Mouse (Mus musculus): ENCODE results near the gene Dscaml1. TPM values are rescaled to one million over a fixed set of nuclear protein-coding genes. Genes with fewer than 3 reads are reported as not detected.

Gene Dscaml1
- polyA plus RNA-seq, 1 experiment = 1.3 TPM

DNA sequence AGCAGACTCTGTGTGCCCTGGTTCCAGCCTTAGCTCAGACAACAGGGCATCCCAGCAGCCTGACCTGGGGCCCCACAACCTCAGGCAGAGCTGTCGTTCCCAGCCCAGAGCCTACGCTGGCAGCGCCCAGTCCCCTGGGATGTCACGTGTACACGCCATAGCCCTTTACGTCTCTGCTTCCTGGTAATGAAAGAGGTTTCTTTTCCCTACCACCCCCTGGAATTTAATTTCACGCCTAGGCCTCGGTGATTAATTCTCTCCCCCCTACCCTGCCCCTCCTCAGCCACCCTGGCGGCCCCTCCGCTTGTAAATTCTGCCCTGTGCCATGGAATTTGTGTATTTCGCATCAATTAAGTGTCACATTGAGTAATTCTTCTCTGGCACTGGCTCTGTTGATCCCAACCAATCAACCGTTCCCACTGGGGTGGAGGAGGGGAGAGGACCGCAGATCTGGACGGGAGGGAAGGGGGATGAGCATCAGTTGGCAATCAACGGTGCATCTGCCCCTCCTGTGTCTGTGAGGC lies 238.5 kb downstream of the Dscaml1 start:
- Histone ChIP-seq H3K27ac (ENCODE audit: insufficient read depth, low read length) (no peak overlapping the region), H3K27me3 (ENCODE audit: control insufficient read depth, insufficient read depth, low read length) (no peaks in the 10 kb centered on the region), H3K36me3 (ENCODE audit: control insufficient read depth, insufficient read depth, low read length) (no peaks in the 10 kb centered on the region), H3K4me3 (ENCODE audit: extremely low read depth, insufficient read depth, insufficient read length) (no peak overlapping the region), H3K4me1 (ENCODE audit: control insufficient read depth, insufficient read depth, insufficient read length) (no peaks in the 10 kb centered on the region)
- WGBS = 63% methylated on average over 15 of the region's 15 CpGs
- DNase-seq (ENCODE audit: low read depth in 1 of 2, low spot score in 2 of 2) = no peak
- TF ChIP-seq POLR2A (IDR thresholded peaks at IDR 0.05; ENCODE audit: low read depth, low read length) (no peak), CTCF (IDR thresholded peaks at IDR 0.05; ENCODE audit: extremely low read depth, insufficient read depth, insufficient read length, insufficient replicate concordance) (no peak)

DNA sequence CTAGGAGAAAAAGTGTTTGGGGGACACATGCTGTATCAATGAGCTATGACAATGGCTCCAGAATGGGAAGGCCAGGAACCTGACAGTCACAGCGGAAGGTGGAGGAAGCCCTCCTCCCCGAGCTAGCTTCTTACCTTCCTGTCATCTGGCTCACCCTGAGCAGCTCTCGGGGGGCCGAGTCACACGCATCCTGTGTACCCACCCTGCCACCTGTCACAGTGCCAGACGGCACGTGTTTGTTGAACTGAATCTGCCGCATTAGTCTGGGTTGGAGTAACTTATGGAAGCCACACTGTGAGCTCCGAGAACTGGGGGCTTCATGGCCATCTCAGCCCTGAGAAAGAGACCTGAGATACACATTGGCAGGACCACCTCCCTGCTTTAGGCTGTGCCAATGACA lies 249.5 kb downstream of the Dscaml1 start:
- H3K27me3 ChIP-seq (ENCODE audit: control insufficient read depth, insufficient read depth, low read length) = no peaks in the 10 kb centered on the region
- 38% methylated on average over 9 of the region's 9 CpGs for WGBS

DNA sequence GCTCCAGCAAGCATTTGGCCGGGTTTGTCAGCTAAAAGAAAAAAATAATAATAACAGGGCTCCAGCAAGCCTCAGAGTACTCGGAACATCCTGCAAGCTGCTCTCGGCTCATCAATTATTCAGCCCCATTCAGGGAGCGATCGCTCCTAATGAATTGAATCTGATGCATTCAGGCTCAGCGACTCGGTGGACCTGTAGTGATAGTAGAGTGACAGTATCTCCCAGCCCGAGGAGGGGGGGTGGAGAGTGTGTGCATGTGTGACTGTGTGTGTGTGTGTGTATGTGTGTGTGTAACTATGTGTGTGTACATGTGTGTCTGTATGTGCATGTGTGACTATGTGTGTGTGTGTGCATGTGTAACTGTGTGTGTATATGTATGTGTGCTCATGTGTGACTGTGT lies 250.2 kb downstream of the Dscaml1 start:
- TF ChIP-seq POLR2A (IDR thresholded peaks at IDR 0.05; ENCODE audit: low read depth, low read length) = no peak
- TF ChIP-seq CTCF (IDR thresholded peaks at IDR 0.05; ENCODE audit: extremely low read depth, insufficient read depth, insufficient read length, insufficient replicate concordance) = no peak
- no peak for DNase-seq (ENCODE audit: low read depth in 1 of 2, low spot score in 2 of 2)
- no peaks in the 10 kb centered on the region for H3K36me3 ChIP-seq (ENCODE audit: control insufficient read depth, insufficient read depth, low read length)
- H3K4me3 ChIP-seq (ENCODE audit: extremely low read depth, insufficient read depth, insufficient read length) = no peak overlapping the region
- no peaks in the 10 kb centered on the region for H3K27me3 ChIP-seq (ENCODE audit: control insufficient read depth, insufficient read depth, low read length)
- 89% methylated on average over 8 of the region's 8 CpGs for WGBS
- H3K27ac ChIP-seq (ENCODE audit: insufficient read depth, low read length) = no peak overlapping the region
- H3K4me1 ChIP-seq (ENCODE audit: control insufficient read depth, insufficient read depth, insufficient read length) = peaks cover 3% of the 10 kb centered on the region; the same call in 1 of the 2 replicates

More for the DNA sequence above, 249.5 kb downstream of the Dscaml1 start:
- DNase-seq (ENCODE audit: low read depth in 1 of 2, low spot score in 2 of 2) = no peak
- Histone ChIP-seq H3K4me3 (ENCODE audit: extremely low read depth, insufficient read depth, insufficient read length) (no peak overlapping the region), H3K36me3 (ENCODE audit: control insufficient read depth, insufficient read depth, low read length) (no peaks in the 10 kb centered on the region), H3K27ac (ENCODE audit: insufficient read depth, low read length) (no peak overlapping the region), H3K4me1 (ENCODE audit: control insufficient read depth, insufficient read depth, insufficient read length) (peaks cover 3% of the 10 kb centered on the region; the same call in 1 of the 2 replicates)
- TF ChIP-seq CTCF (IDR thresholded peaks at IDR 0.05; ENCODE audit: extremely low read depth, insufficient read depth, insufficient read length, insufficient replicate concordance) (no peak), POLR2A (IDR thresholded peaks at IDR 0.05; ENCODE audit: low read depth, low read length) (no peak)

DNA sequence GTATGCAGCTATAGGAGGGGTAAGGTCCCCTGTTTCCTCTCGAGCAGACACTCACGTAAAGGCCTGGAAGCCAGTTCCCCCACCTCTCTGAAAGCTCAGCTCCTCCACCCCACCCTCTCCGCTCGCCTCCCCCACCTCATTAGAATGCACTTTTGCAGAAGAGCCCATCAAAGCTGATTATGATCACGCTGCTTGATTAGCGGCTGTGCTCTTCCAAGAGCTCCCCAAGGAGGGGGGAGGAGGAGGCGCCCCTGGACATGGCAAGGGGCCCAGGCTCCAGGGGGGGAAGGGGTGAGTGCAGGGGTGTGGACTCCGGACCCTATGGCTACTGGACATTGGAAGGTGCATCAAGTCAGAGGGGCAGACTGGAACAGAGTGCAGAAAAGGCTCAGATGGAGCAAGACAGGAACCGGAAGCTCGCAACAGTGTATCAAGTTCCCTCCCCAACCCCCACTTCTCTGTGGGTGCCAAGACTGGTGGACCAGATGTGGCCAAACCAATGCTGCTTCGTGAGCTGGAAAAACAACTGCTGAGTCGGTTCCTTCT lies 250.9 kb downstream of the Dscaml1 start:
- TF ChIP-seq CTCF (IDR thresholded peaks at IDR 0.05; ENCODE audit: extremely low read depth, insufficient read depth, insufficient read length, insufficient replicate concordance) (no peak), POLR2A (IDR thresholded peaks at IDR 0.05; ENCODE audit: low read depth, low read length) (no peak)
- Histone ChIP-seq H3K4me3 (ENCODE audit: extremely low read depth, insufficient read depth, insufficient read length) (no peak overlapping the region), H3K4me1 (ENCODE audit: control insufficient read depth, insufficient read depth, insufficient read length) (peaks cover 3% of the 10 kb centered on the region; the same call in 1 of the 2 replicates), H3K27me3 (ENCODE audit: control insufficient read depth, insufficient read depth, low read length) (no peaks in the 10 kb centered on the region), H3K27ac (ENCODE audit: insufficient read depth, low read length) (no peak overlapping the region), H3K36me3 (ENCODE audit: control insufficient read depth, insufficient read depth, low read length) (no peaks in the 10 kb centered on the region)
- DNase-seq (ENCODE audit: low read depth in 1 of 2, low spot score in 2 of 2) = peak in 1 of 2 experiments; percentile 13
- WGBS = 32% methylated on average over 12 of the region's 12 CpGs

DNA sequence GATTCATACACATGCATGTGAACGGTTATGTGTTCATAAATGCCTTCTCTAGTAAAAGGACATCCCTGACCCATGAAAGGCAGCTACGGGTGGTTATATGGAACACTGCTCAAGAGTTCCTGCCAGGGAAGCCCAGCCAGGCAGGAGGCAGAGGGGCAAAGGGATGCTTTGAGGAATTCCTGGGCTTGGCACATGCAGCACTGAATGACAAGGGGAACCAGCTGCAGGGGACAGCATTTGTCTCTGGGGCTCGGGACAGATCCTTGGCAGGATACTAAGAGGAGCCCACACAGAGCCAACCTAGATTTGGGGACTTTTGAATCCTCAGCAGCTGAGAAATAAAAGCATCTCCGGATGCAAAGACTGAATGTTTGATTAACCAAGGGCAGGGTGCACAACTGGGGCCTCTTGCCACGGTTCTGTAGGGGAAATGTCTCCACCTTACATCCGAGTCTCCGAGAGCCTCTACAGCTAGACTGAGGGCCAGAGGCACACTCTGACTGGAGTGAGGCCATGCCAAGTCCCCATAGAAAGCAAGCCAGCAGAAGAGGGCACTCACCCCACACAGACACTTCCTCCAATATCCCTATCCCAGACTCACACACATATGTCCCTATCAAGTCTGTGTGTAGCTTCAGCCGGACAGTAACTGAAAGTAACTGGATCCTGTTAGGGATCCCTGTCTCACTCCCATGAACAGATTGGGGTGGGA lies 251.7 kb downstream of the Dscaml1 start:
- no peaks in the 10 kb centered on the region for H3K36me3 ChIP-seq (ENCODE audit: control insufficient read depth, insufficient read depth, low read length)
- no peak overlapping the region for H3K27ac ChIP-seq (ENCODE audit: insufficient read depth, low read length)
- H3K4me3 ChIP-seq (ENCODE audit: extremely low read depth, insufficient read depth, insufficient read length) = no peak overlapping the region
- H3K4me1 ChIP-seq (ENCODE audit: control insufficient read depth, insufficient read depth, insufficient read length) = peaks cover 3% of the 10 kb centered on the region; the same call in 1 of the 2 replicates
- WGBS = 68% methylated on average over 8 of the region's 8 CpGs
- no peak for TF ChIP-seq CTCF (IDR thresholded peaks at IDR 0.05; ENCODE audit: extremely low read depth, insufficient read depth, insufficient read length, insufficient replicate concordance)
- TF ChIP-seq POLR2A (IDR thresholded peaks at IDR 0.05; ENCODE audit: low read depth, low read length) = no peak
- no peak for DNase-seq (ENCODE audit: low read depth in 1 of 2, low spot score in 2 of 2)
- no peaks in the 10 kb centered on the region for H3K27me3 ChIP-seq (ENCODE audit: control insufficient read depth, insufficient read depth, low read length)

DNA sequence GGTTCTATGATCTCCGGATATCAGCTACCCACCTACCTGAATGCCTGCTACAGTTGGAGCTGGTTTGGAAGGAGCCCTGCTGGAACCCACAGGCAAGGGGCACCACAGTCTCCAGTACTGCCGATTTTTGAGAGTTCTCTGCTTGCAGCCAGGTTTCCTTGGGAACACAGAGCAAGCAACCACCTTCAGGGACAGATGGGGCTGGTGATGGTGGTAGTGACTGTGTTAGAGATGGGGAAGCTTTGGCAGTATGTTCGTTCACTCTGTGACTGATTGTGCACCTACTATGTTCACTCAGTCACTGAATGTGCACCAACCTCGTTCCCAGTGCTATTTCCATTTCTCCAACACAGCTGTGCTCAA lies 252.2 kb downstream of the Dscaml1 start:
- H3K27me3 ChIP-seq (ENCODE audit: control insufficient read depth, insufficient read depth, low read length) = no peaks in the 10 kb centered on the region
- H3K27ac ChIP-seq (ENCODE audit: insufficient read depth, low read length) = no peak overlapping the region
- no peaks in the 10 kb centered on the region for H3K36me3 ChIP-seq (ENCODE audit: control insufficient read depth, insufficient read depth, low read length)
- 87% methylated on average over 4 of the region's 4 CpGs for WGBS
- H3K4me3 ChIP-seq (ENCODE audit: extremely low read depth, insufficient read depth, insufficient read length) = no peak overlapping the region
- TF ChIP-seq CTCF (IDR thresholded peaks at IDR 0.05; ENCODE audit: extremely low read depth, insufficient read depth, insufficient read length, insufficient replicate concordance) (no peak), POLR2A (IDR thresholded peaks at IDR 0.05; ENCODE audit: low read depth, low read length) (no peak)
- peaks cover 3% of the 10 kb centered on the region; the same call in 1 of the 2 replicates for H3K4me1 ChIP-seq (ENCODE audit: control insufficient read depth, insufficient read depth, insufficient read length)
- no peak for DNase-seq (ENCODE audit: low read depth in 1 of 2, low spot score in 2 of 2)
